ENCODE assay signal across 7 mouse cellular contexts in the genomic region with DNA sequence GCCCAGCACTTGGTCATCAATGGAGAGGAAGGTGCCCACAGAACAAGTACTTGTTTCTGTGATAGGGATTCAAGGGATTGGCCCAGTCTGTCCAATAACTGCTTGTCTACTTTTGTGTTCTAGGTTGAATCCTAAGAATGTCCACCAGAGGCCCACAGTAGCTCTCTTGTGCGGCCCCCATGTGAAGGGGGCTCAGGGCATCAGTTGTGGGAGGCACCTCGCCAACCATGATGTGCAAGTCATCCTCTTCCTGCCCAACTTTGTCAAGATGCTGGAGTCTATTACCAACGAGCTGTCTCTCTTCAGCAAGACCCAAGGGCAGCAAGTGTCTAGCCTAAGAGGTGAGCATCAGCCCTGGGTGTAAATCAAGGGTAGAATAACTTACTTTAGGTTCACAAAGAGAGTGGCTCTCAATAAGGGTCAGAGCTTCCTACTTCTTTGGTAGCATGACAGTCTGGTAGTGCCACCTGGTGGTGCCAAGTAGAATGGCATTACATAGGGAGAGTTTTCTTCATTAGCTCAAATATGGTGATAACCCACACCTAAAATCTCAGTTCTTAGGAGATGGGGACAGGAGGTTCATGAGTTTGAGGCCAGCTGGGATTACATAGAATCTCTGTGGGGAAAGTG. TPM values are rescaled to one million over a fixed set of nuclear protein-coding genes. Genes with fewer than 3 reads are reported as not detected.
DNase-seq lines count a peak whose midpoint lies in the region; TF ChIP-seq lines count a peak whose summit lies in the region.

No protein-coding gene starts in this region.

- H3K9me3 ChIP-seq in MEL (replicated peaks; ENCODE audit: insufficient read depth, low read length): no peaks in the 10 kb centered on the region

- TF ChIP-seq POLR2A in MEL (IDR thresholded peaks at IDR 0.05; ENCODE audit: control insufficient read depth in 1 of 2, insufficient read depth in 1 of 2, low read depth in 1 of 2, low read length in 2 of 2, poor library complexity in 1 of 2): no peak

- peak in 1 of 2 experiments; percentile 59 for DNase-seq in layer of hippocampus, adult 2 months (ENCODE audit: low spot score in 2 of 2)
- no peak for DNase-seq in layer of hippocampus, adult 11-12 months (ENCODE audit: low spot score)
- peak; percentile 84 for DNase-seq in MEL (ENCODE audit: low read depth, low spot score)
- DNase-seq in c-Kit-positive CD71-negative TER-119-negative erythroid progenitor cells, embryonic 14.5 days (ENCODE audit: low read depth): peak; percentile 60
- DNase-seq in heart, postnatal 14 days: peak; percentile 56 to 65
- DNase-seq in lung, postnatal 10 days: peak; percentile 50
- no peak for DNase-seq in testis, postnatal 14 days (ENCODE audit: low spot score)

- no peak overlapping the region for H3K4me3 ChIP-seq in layer of hippocampus, adult 2 months
- no peak overlapping the region for H3K4me3 ChIP-seq in MEL (ENCODE audit: control insufficient read depth in 1 of 2, insufficient read depth in 1 of 2, low read depth in 2 of 2, low read length in 2 of 2)

- H3K36me3 ChIP-seq in MEL (ENCODE audit: control insufficient read depth in 1 of 2, insufficient read depth in 2 of 2, low read length in 2 of 2): peaks cover 7 to 16% of the 10 kb centered on the region in 2 experiments; a peak in 3 of 4 replicates

- TF ChIP-seq CTCF in layer of hippocampus, adult 2 months (conservative IDR thresholded peaks at IDR 0.05): peak; percentile 89
- peak; percentile 63 to 88 (median 87) for TF ChIP-seq CTCF in MEL (IDR thresholded peaks at IDR 0.05 in 2 of 3, conservative IDR thresholded peaks at IDR 0.05 in 1 of 3; ENCODE audit: control insufficient read depth in 1 of 3, insufficient read depth in 1 of 3, low read depth in 2 of 3, low read length in 3 of 3, poor library complexity in 1 of 3, severe bottlenecking in 1 of 3)

- no peak for TF ChIP-seq EP300 in MEL (IDR thresholded peaks at IDR 0.05; ENCODE audit: low read depth in 1 of 2, low read length in 2 of 2)

- H3K27me3 ChIP-seq in MEL (ENCODE audit: control insufficient read depth in 1 of 2, insufficient read depth in 2 of 2, low read length in 2 of 2): no peaks in the 10 kb centered on the region

- H3K9ac ChIP-seq in MEL (ENCODE audit: control insufficient read depth, low read depth, low read length, poor library complexity, severe bottlenecking): no peak overlapping the region

- H3K4me1 ChIP-seq in MEL (ENCODE audit: control insufficient read depth in 1 of 2, insufficient read depth in 2 of 2, low read length in 2 of 2): peaks cover 0 to 5% of the 10 kb centered on the region in 2 experiments; a peak in 2 of 4 replicates

- H3K27ac ChIP-seq in layer of hippocampus, adult 2 months: no peak overlapping the region
- H3K27ac ChIP-seq in MEL (ENCODE audit: control insufficient read depth, low read depth, low read length): no peak overlapping the region

- no peaks in the 10 kb centered on the region for H3K79me2 ChIP-seq in MEL (ENCODE audit: control insufficient read depth, insufficient read depth, low read length, poor library complexity)

- intact Hi-C loops in heart, postnatal 14 days (cut with DNase I): loop anchor here (1.0 to 5.0 kb wide), 2 partner anchors 37 to 85 kb away; a partner anchor contains a TSS

- TF ChIP-seq RAD21 in MEL (IDR thresholded peaks at IDR 0.05; ENCODE audit: low read depth, low read length): peak; percentile 77

TF ChIP-seq in MEL, 35 proteins besides CTCF, POLR2A, EP300 and RAD21:
- no peak for TF ChIP-seq SIN3A (IDR thresholded peaks at IDR 0.05; ENCODE audit: low read length)
- TF ChIP-seq ZC3H11A (IDR thresholded peaks at IDR 0.05; ENCODE audit: low read depth, low read length): peak; percentile 46; the same call in 1 of the 2 replicates
- peak; percentile 83 for TF ChIP-seq SMC3 (IDR thresholded peaks at IDR 0.05; ENCODE audit: low read depth, low read length)
- TF ChIP-seq ELF1 (IDR thresholded peaks at IDR 0.05; ENCODE audit: low read depth, low read length): 0 out of 2 replicates have a peak, but pooled peaks have one; percentile 27

RNA-seq across cellular contexts. Expression of a gene that starts 21.1 kb away (rescaled TPM):
- total RNA-seq in layer of hippocampus, adult 2 months (2021): 10 to 100 TPM; 80.2 to 83.4 TPM
- 28.8 and 31.2 TPM in 2 replicates for total RNA-seq in MEL (2012; rRNA removed)
- 10 to 100 TPM in 1 of 2 experiments, not detected in 1; 65.6 TPM for polyA plus RNA-seq in MEL (2012; ENCODE audit: insufficient read depth in 1 of 2, insufficient read length in 2 of 2, low read depth in 1 of 2, low replicate concordance in 2 of 2, missing spikeins in 1 of 2)
- total RNA-seq in heart, postnatal 14 days (2021): 10 to 100 TPM; 32.7 to 40.8 TPM

RNA-seq across cellular contexts. Expression of a gene that starts 36.2 kb away (rescaled TPM):
- total RNA-seq in layer of hippocampus, adult 2 months (2021): 10 to 100 TPM; 13.2 to 14.1 TPM
- total RNA-seq in MEL (2012; rRNA removed): 7.2 and 8.0 TPM in 2 replicates
- 10 to 100 TPM in 1 of 2 experiments, not detected in 1; 25.7 TPM for polyA plus RNA-seq in MEL (2012; ENCODE audit: insufficient read depth in 1 of 2, insufficient read length in 2 of 2, low read depth in 1 of 2, low replicate concordance in 2 of 2, missing spikeins in 1 of 2)
- 1 to 10 TPM; 6.6 to 7.4 TPM for total RNA-seq in heart, postnatal 14 days (2021)

RNA-seq across cellular contexts. Expression of a gene that starts 56.8 kb away (rescaled TPM):
- total RNA-seq in layer of hippocampus, adult 2 months (2021): under 1 TPM in 1 of 2 experiments, not detected in 1; 0.12 TPM
- 0.04 and 0.07 TPM in 2 replicates for total RNA-seq in MEL (2012; rRNA removed)
- polyA plus RNA-seq in MEL (2012; ENCODE audit: insufficient read depth in 1 of 2, insufficient read length in 2 of 2, low read depth in 1 of 2, low replicate concordance in 2 of 2, missing spikeins in 1 of 2): under 1 TPM in 1 of 2 experiments, not detected in 1; 0.26 TPM
- not detected for total RNA-seq in heart, postnatal 14 days (2021)

Comparison
In these comparisons a context has a peak if more than half of its experiments do, and no peak if none do; other contexts are left out.
1. DNase-seq: peak in MEL (single experiment), c-Kit-positive CD71-negative TER-119-negative erythroid progenitor cells, embryonic 14.5 days (single experiment), heart, postnatal 14 days (2 of 2) and lung, postnatal 10 days (single experiment); none in layer of hippocampus, adult 11-12 months (single experiment) and testis, postnatal 14 days (single experiment).